Mouse (Mus musculus) ES-Bruce4 (cell line): Measurements from ENCODE around the gene Zfp663.

ENCODE experiments used
- CTCF ChIP-seq: IDR thresholded peaks from one replicate; pipeline ENCODE4 v1.8.1; 2011; ENCODE audit warnings: low read depth, low read length
- POLR2A ChIP-seq: IDR thresholded peaks from one replicate; pipeline ENCODE4 v1.8.1; 2011; ENCODE audit warnings: low read length; ENCODE audit not compliant: insufficient read depth

- TF ChIP-seq POLR2A (no peak), CTCF (peak; percentile 79)
Measured at GRCm38 (mm10) chr2:165407700-165408301, 39.3 kb upstream of the Zfp663 start.
